Mouse (Mus musculus) embryonic fibroblast, embryonic 13.5 days (primary cell): Measurements from ENCODE around the gene Cacna2d3. TPM values are rescaled to one million over a fixed set of nuclear protein-coding genes. Genes with fewer than 3 reads are reported as not detected.

Experiments used
- H3K27ac ChIP-seq: 2 replicates; pipeline ENCODE4 v1.5.1; 2012; ENCODE audit warnings: low read length, control low read depth, inconsistent platforms; ENCODE audit not compliant: insufficient read depth
- H3K4me1 ChIP-seq: 2 replicates; pipeline ENCODE4 v1.6.1; 2011; ENCODE audit warnings: low read length; ENCODE audit not compliant: control insufficient read depth, insufficient read depth
- H3K4me3 ChIP-seq: 2 replicates; pipeline ENCODE4 v1.5.1; 2011; ENCODE audit warnings: mild to moderate bottlenecking, control low read depth, low read length; ENCODE audit not compliant: insufficient read depth
- CTCF ChIP-seq: IDR thresholded peaks from 2 replicates; pipeline ENCODE4 v1.5.1; 2011; ENCODE audit warnings: mild to moderate bottlenecking, control low read depth, low read length, moderate library complexity, borderline replicate concordance; ENCODE audit not compliant: insufficient read depth
- POLR2A ChIP-seq: IDR thresholded peaks from 2 replicates; pipeline ENCODE4 v1.6.1; 2011; ENCODE audit warnings: low read depth, mild to moderate bottlenecking, control low read depth, low read length, moderate library complexity
- polyA plus RNA-seq: library from polyadenylated mRNA; stranded (reverse); fragments of >200 nt; gene quantifications from 2 replicates; pipeline ENCODE4 v1.2.4, GENCODE M21; 2011; ENCODE audit warnings: low read depth; ENCODE audit not compliant: missing spikeins, insufficient read length

Cacna2d3 gene
- polyA plus RNA-seq, 1 experiment: 5.3 TPM

- no peak overlapping the region for H3K4me3 ChIP-seq
- H3K27ac ChIP-seq: no peak overlapping the region
- TF ChIP-seq CTCF (no peak), POLR2A (no peak)
- peaks cover 5% of the 10 kb centered on the region; the same call in 1 of the 2 replicates for H3K4me1 ChIP-seq
Observed at GRCm38 (mm10) chr14:29134901-29135300, 586.8 kb downstream of the Cacna2d3 start.

- TF ChIP-seq POLR2A (no peak), CTCF (no peak)
Observed at GRCm38 (mm10) chr14:29130511-29130910, 591.2 kb downstream of the Cacna2d3 start.

DNA sequence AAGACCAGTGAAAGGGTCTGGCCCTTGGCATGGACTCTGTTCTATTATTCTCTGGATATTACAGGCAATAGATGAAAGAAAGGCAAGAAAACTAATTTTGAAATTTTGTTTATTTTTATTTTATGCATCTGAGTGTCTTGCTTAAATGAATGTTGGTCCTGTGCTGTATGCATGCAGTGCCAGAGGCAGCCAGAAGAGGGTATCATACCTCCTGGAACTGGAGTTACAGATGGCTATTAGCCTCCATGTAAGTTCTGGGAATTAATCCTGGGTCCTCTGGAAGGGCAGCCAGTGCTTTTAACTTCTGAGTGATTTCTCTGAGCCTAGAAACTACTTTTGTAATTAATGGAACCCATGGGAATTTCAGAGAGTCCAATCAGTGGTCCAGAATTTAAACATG is 597.8 kb downstream of the Cacna2d3 start:
- TF ChIP-seq CTCF (no peak), POLR2A (no peak)
- Histone ChIP-seq H3K27ac (no peak overlapping the region), H3K4me3 (no peak overlapping the region), H3K4me1 (no peaks in the 10 kb centered on the region)

More at GRCm38 (mm10) chr14:29130511-29130910, 591.2 kb downstream of the Cacna2d3 start:
- no peak overlapping the region for H3K27ac ChIP-seq
- H3K4me1 ChIP-seq: no peaks in the 10 kb centered on the region
- no peak overlapping the region for H3K4me3 ChIP-seq

DNA sequence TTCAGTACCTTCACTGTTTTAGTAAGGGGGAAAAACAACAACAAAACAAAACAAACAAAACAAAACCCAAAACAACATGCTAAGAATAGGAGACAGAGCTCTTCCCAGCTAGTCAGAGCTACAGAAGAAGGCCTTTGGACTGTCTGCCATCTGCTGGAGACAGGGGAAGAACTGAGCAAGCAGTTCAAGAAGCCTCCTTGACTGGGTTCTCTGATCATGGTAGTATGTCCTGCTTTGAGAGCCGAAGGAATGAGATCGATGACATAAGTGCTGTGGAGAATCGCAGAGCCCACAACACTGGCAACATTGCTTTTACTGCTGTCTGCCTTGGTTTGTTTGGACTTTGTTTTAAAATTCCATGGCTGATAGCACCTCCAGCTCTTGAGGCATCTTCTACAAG is 598.9 kb downstream of the Cacna2d3 start:
- Histone ChIP-seq H3K4me1 (no peaks in the 10 kb centered on the region), H3K27ac (no peak overlapping the region), H3K4me3 (no peak overlapping the region)
- TF ChIP-seq CTCF (no peak), POLR2A (no peak)

GRCm38 (mm10) chr14:29113852-29114450 is 607.7 kb downstream of the Cacna2d3 start:
- TF ChIP-seq CTCF (no peak), POLR2A (no peak)
- Histone ChIP-seq H3K27ac (no peak overlapping the region), H3K4me1 (no peaks in the 10 kb centered on the region), H3K4me3 (no peak overlapping the region)

DNA sequence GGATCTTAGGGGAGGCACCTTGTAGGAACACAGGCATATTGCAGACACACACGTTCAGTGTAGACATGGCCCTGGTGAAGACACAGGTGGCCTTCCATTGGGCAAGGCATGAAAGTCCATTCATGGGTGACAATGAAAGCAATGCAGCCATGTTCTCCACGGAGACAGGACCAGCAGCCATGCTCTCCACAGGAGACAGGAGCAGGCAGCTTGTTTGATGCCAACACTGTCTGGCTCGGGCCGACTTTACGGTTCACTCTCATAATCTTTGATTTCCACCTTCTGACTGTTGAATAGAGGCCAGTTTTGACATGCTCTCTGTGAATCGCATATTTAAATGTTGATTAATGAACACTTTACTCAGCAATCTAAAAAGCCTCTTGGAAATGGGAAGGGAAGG is 610.0 kb downstream of the Cacna2d3 start:
- Histone ChIP-seq H3K27ac (no peak overlapping the region), H3K4me3 (no peak overlapping the region), H3K4me1 (no peaks in the 10 kb centered on the region)
- TF ChIP-seq CTCF (no peak), POLR2A (no peak)

- H3K4me3 ChIP-seq: no peak overlapping the region
- no peak overlapping the region for H3K27ac ChIP-seq
- no peaks in the 10 kb centered on the region for H3K4me1 ChIP-seq
- TF ChIP-seq CTCF (no peak), POLR2A (no peak)
Observed at GRCm38 (mm10) chr14:29110351-29111091, 611.1 kb downstream of the Cacna2d3 start.

- no peaks in the 10 kb centered on the region for H3K4me1 ChIP-seq
- no peak overlapping the region for H3K27ac ChIP-seq
- TF ChIP-seq POLR2A: no peak
- no peak for TF ChIP-seq CTCF
- no peak overlapping the region for H3K4me3 ChIP-seq
Observed at GRCm38 (mm10) chr14:29107464-29107863, 614.2 kb downstream of the Cacna2d3 start.

DNA sequence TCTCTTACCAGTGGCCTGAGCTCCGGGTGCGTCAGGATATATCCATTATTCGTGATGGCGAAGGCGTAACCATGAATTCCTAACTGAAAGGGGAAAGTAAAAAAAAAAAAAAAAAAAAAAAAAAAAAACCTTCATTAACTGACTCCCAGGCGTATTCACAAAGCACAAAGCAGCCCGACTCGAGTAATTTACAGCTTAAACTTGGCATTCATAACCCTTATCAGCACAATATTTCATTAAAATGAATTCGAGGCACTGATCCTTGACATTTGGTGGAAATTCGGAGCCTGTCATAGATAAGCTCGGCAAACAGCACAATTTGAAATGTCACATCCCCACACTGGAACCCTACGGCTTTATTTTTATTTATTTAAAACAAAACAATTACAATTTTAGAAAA is 623.9 kb downstream of the Cacna2d3 start:
- TF ChIP-seq CTCF (no peak), POLR2A (no peak)
- no peak overlapping the region for H3K4me3 ChIP-seq
- no peaks in the 10 kb centered on the region for H3K4me1 ChIP-seq
- H3K27ac ChIP-seq: no peak overlapping the region

DNA sequence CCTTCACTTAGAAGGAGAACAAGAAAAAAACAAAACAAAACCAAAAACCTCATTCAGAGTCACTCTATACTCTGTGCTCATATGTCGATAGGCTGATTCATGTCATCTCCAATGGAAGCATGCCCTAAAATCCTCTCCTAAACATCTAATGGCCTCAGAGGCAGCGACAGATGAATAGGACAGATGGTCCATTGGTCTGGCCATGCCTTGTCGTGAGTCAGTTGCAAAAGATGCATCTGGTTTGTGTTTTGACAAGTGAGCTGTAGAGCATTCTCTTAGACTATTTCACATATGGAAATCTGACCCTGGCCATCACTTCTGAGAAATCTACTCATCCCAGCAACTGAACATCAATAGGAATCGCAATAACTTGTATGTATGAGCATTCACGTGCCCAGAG is 626.2 kb downstream of the Cacna2d3 start:
- Histone ChIP-seq H3K4me1 (no peaks in the 10 kb centered on the region), H3K27ac (0 out of 2 replicates have a peak overlapping the region, but pooled peaks have one; percentile 53), H3K4me3 (no peak overlapping the region)
- TF ChIP-seq CTCF (no peak), POLR2A (no peak)
